Mouse (Mus musculus) limb, embryonic 14.5 days (tissue): ENCODE measurements around the gene Slc20a1. TPM values are rescaled to one million over a fixed set of nuclear protein-coding genes. Genes with fewer than 3 reads are reported as not detected.

Experiments used
- ATAC-seq: fragments of 200-750 bp; cut with Nextera tagmentation; 2 replicates; pipeline ENCODE4 v1.8.0; 2017; ENCODE audit warnings: low read depth, moderate number of reproducible peaks, moderate TSS enrichment; ENCODE audit not compliant: low FRiP score
- DNase-seq: peaks from one replicate; pipeline ENCODE4 v3.0.0-alpha.2; 2015; ENCODE audit warnings: low spot score
- H3K27ac ChIP-seq: fragments of 300-500 bp; sonication (generic); replicated peaks from 2 replicates; pipeline ENCODE4 v1.5.1; 2014; ENCODE audit warnings: low read depth, mild to moderate bottlenecking, low read length, moderate library complexity, mixed read lengths
- H3K27me3 ChIP-seq: fragments of 300-500 bp; sonication (generic); 2 replicates; pipeline ENCODE4 v1.6.1; 2014; ENCODE audit warnings: low read length, mixed read lengths; ENCODE audit not compliant: control insufficient read depth, insufficient read depth
- H3K36me3 ChIP-seq: fragments of 300-500 bp; sonication (generic); 2 replicates; pipeline ENCODE4 v1.6.1; 2014; ENCODE audit warnings: mild to moderate bottlenecking, low read length, moderate library complexity, mixed read lengths; ENCODE audit not compliant: control insufficient read depth, insufficient read depth
- H3K4me1 ChIP-seq: fragments of 300-500 bp; sonication (generic); 2 replicates; pipeline ENCODE4 v1.6.1; 2014; ENCODE audit warnings: antibody characterized with exemption, low read length, mixed read lengths; ENCODE audit not compliant: control insufficient read depth, insufficient read depth
- H3K4me2 ChIP-seq: fragments of 300-500 bp; sonication (generic); replicated peaks from 2 replicates; pipeline ENCODE4 v1.6.1; 2014; ENCODE audit warnings: low read depth, mild to moderate bottlenecking, low read length, moderate library complexity; ENCODE audit not compliant: severe bottlenecking
- H3K4me3 ChIP-seq: fragments of 300-500 bp; sonication (generic); replicated peaks from 2 replicates; pipeline ENCODE4 v1.5.1; 2014; ENCODE audit warnings: low read length
- H3K9ac ChIP-seq: fragments of 300-500 bp; sonication (generic); 2 replicates; pipeline ENCODE4 v1.6.1; 2014; ENCODE audit warnings: mild to moderate bottlenecking, low read depth, low read length, moderate library complexity; ENCODE audit not compliant: severe bottlenecking
- H3K9me3 ChIP-seq: fragments of 300-500 bp; sonication (generic); 2 replicates; pipeline ENCODE4 v1.6.1; 2016; ENCODE audit warnings: low read length; ENCODE audit not compliant: control insufficient read depth
- POLR2A ChIP-seq: fragments of 200-500 bp; IDR thresholded peaks from 2 replicates; pipeline ENCODE4 v1.8.0; 2012; ENCODE audit warnings: inconsistent platforms, mild to moderate bottlenecking, moderate library complexity, borderline replicate concordance; ENCODE audit not compliant: insufficient read depth, insufficient read length; ENCODE audit errors: extremely low read depth
- WGBS: fragments of 180-500 bp; shearing (Covaris S2); extraction: QIAGEN DNeasy Blood & Tissue Kit; methylation state at CpG from one replicate; pipeline ENCODE4 v1.1.7; 2014; 5-methylcytosine and 5-hydroxymethylcytosine counted together
- polyA plus RNA-seq, 2 experiments: library from polyadenylated mRNA; depleted of rRNA in 1 of 2; stranded (reverse) in 1 of 2; unstranded in 1 of 2; fragments of >200 nt; fragmentation: Nextera tagmentation in 1 of 2; extraction: Ambion mirVana in 1 of 2; gene quantifications; 2 replicates each; pipeline versions ENCODE4 v1.2.1 to v1.2.3; 2012 to 2014

Slc20a1 gene
- polyA plus RNA-seq, 2 experiments: 28.7 to 40.8 TPM

GRCm38 (mm10) chr2:129227709-129228108 is 29.1 kb downstream of the Slc20a1 start:
- no peaks in the 10 kb centered on the region for H3K27me3 ChIP-seq
- no peak for TF ChIP-seq POLR2A
- 78% methylated on average over 5 of the region's 7 CpGs for WGBS

GRCm38 (mm10) chr2:129228571-129228970 is 30.0 kb downstream of the Slc20a1 start:
- Histone ChIP-seq H3K9me3 (no peaks in the 10 kb centered on the region), H3K4me3 (no peak overlapping the region), H3K4me1 (no peaks in the 10 kb centered on the region), H3K27me3 (no peaks in the 10 kb centered on the region), H3K4me2 (no peak overlapping the region), H3K9ac (no peak overlapping the region), H3K36me3 (no peaks in the 10 kb centered on the region), H3K27ac (no peak overlapping the region)
- WGBS: 86% methylated on average over 4 of the region's 4 CpGs
- no peak for TF ChIP-seq POLR2A
- DNase-seq (no peak), ATAC-seq (no peak)

More at GRCm38 (mm10) chr2:129227709-129228108, 29.1 kb downstream of the Slc20a1 start:
- no peak for DNase-seq
- H3K4me2 ChIP-seq: no peak overlapping the region
- no peaks in the 10 kb centered on the region for H3K9me3 ChIP-seq
- no peak overlapping the region for H3K4me3 ChIP-seq
- H3K27ac ChIP-seq: no peak overlapping the region
- no peaks in the 10 kb centered on the region for H3K36me3 ChIP-seq
- H3K4me1 ChIP-seq: no peaks in the 10 kb centered on the region
- H3K9ac ChIP-seq: no peak overlapping the region
- ATAC-seq: no peak

GRCm38 (mm10) chr2:129229316-129229715 is 30.8 kb downstream of the Slc20a1 start:
- no peak for ATAC-seq
- no peaks in the 10 kb centered on the region for H3K4me1 ChIP-seq
- no peak for TF ChIP-seq POLR2A
- H3K4me3 ChIP-seq: no peak overlapping the region
- H3K9me3 ChIP-seq: no peaks in the 10 kb centered on the region
- H3K36me3 ChIP-seq: no peaks in the 10 kb centered on the region
- H3K27me3 ChIP-seq: no peaks in the 10 kb centered on the region
- no peak overlapping the region for H3K9ac ChIP-seq
- WGBS: 89% methylated on average over 7 of the region's 7 CpGs
- H3K27ac ChIP-seq: no peak overlapping the region
- no peak for DNase-seq
- no peak overlapping the region for H3K4me2 ChIP-seq

GRCm38 (mm10) chr2:129232023-129232422 is 33.5 kb downstream of the Slc20a1 start:
- H3K4me2 ChIP-seq: no peak overlapping the region
- no peaks in the 10 kb centered on the region for H3K4me1 ChIP-seq
- no peaks in the 10 kb centered on the region for H3K27me3 ChIP-seq
- H3K4me3 ChIP-seq: no peak overlapping the region
- DNase-seq: peak; percentile 8
- no peak overlapping the region for H3K27ac ChIP-seq
- no peak overlapping the region for H3K9ac ChIP-seq
- TF ChIP-seq POLR2A: no peak
- ATAC-seq: no peak
- no peaks in the 10 kb centered on the region for H3K9me3 ChIP-seq
- no peaks in the 10 kb centered on the region for H3K36me3 ChIP-seq
- 30% methylated on average over 4 of the region's 4 CpGs for WGBS

GRCm38 (mm10) chr2:129232484-129232883 is 33.9 kb downstream of the Slc20a1 start:
- no peak overlapping the region for H3K4me2 ChIP-seq
- H3K36me3 ChIP-seq: no peaks in the 10 kb centered on the region
- DNase-seq (no peak), ATAC-seq (no peak)
- H3K4me1 ChIP-seq: no peaks in the 10 kb centered on the region
- H3K4me3 ChIP-seq: no peak overlapping the region
- H3K9ac ChIP-seq: no peak overlapping the region
- H3K27ac ChIP-seq: no peak overlapping the region
- H3K27me3 ChIP-seq: no peaks in the 10 kb centered on the region
- WGBS: 78% methylated on average over 9 of the region's 9 CpGs
- TF ChIP-seq POLR2A: no peak
- H3K9me3 ChIP-seq: no peaks in the 10 kb centered on the region

GRCm38 (mm10) chr2:129233218-129233617 is 34.7 kb downstream of the Slc20a1 start:
- Histone ChIP-seq H3K27ac (no peak overlapping the region), H3K27me3 (no peaks in the 10 kb centered on the region), H3K9me3 (no peaks in the 10 kb centered on the region), H3K4me2 (no peak overlapping the region), H3K36me3 (no peaks in the 10 kb centered on the region), H3K4me3 (no peak overlapping the region), H3K9ac (no peak overlapping the region), H3K4me1 (no peaks in the 10 kb centered on the region)
- ATAC-seq: no peak
- DNase-seq: no peak
- 68% methylated on average over 1 of the region's 1 CpGs for WGBS
- no peak for TF ChIP-seq POLR2A
